Mouse (Mus musculus) limb, embryonic 14.5 days (tissue): ENCODE data around the gene Slc7a6os. TPM values are rescaled to one million over a fixed set of nuclear protein-coding genes. Genes with fewer than 3 reads are reported as not detected.
A peak's percentile ranks its signal among the peaks of the same experiment; 100 is the strongest.

Source experiments
- ATAC-seq: fragments of 200-750 bp; cut with Nextera tagmentation; 2 replicates; pipeline ENCODE4 v1.8.0; 2017; ENCODE audit warnings: low read depth, moderate number of reproducible peaks, moderate TSS enrichment; ENCODE audit not compliant: low FRiP score
- DNase-seq: peaks from one replicate; pipeline ENCODE4 v3.0.0-alpha.2; 2015; ENCODE audit warnings: low spot score
- H3K27ac ChIP-seq: fragments of 300-500 bp; sonication (generic); replicated peaks from 2 replicates; pipeline ENCODE4 v1.5.1; 2014; ENCODE audit warnings: low read depth, mild to moderate bottlenecking, low read length, moderate library complexity, mixed read lengths
- H3K27me3 ChIP-seq: fragments of 300-500 bp; sonication (generic); 2 replicates; pipeline ENCODE4 v1.6.1; 2014; ENCODE audit warnings: low read length, mixed read lengths; ENCODE audit not compliant: control insufficient read depth, insufficient read depth
- H3K36me3 ChIP-seq: fragments of 300-500 bp; sonication (generic); 2 replicates; pipeline ENCODE4 v1.6.1; 2014; ENCODE audit warnings: mild to moderate bottlenecking, low read length, moderate library complexity, mixed read lengths; ENCODE audit not compliant: control insufficient read depth, insufficient read depth
- H3K4me1 ChIP-seq: fragments of 300-500 bp; sonication (generic); 2 replicates; pipeline ENCODE4 v1.6.1; 2014; ENCODE audit warnings: antibody characterized with exemption, low read length, mixed read lengths; ENCODE audit not compliant: control insufficient read depth, insufficient read depth
- H3K4me2 ChIP-seq: fragments of 300-500 bp; sonication (generic); replicated peaks from 2 replicates; pipeline ENCODE4 v1.6.1; 2014; ENCODE audit warnings: low read depth, mild to moderate bottlenecking, low read length, moderate library complexity; ENCODE audit not compliant: severe bottlenecking
- H3K4me3 ChIP-seq: fragments of 300-500 bp; sonication (generic); replicated peaks from 2 replicates; pipeline ENCODE4 v1.5.1; 2014; ENCODE audit warnings: low read length
- H3K9ac ChIP-seq: fragments of 300-500 bp; sonication (generic); 2 replicates; pipeline ENCODE4 v1.6.1; 2014; ENCODE audit warnings: mild to moderate bottlenecking, low read depth, low read length, moderate library complexity; ENCODE audit not compliant: severe bottlenecking
- H3K9me3 ChIP-seq: fragments of 300-500 bp; sonication (generic); 2 replicates; pipeline ENCODE4 v1.6.1; 2016; ENCODE audit warnings: low read length; ENCODE audit not compliant: control insufficient read depth
- POLR2A ChIP-seq: fragments of 200-500 bp; IDR thresholded peaks from 2 replicates; pipeline ENCODE4 v1.8.0; 2012; ENCODE audit warnings: inconsistent platforms, mild to moderate bottlenecking, moderate library complexity, borderline replicate concordance; ENCODE audit not compliant: insufficient read depth, insufficient read length; ENCODE audit errors: extremely low read depth
- WGBS: fragments of 180-500 bp; shearing (Covaris S2); extraction: QIAGEN DNeasy Blood & Tissue Kit; methylation state at CpG from one replicate; pipeline ENCODE4 v1.1.7; 2014; 5-methylcytosine and 5-hydroxymethylcytosine counted together
- polyA plus RNA-seq, 2 experiments: library from polyadenylated mRNA; depleted of rRNA in 1 of 2; stranded (reverse) in 1 of 2; unstranded in 1 of 2; fragments of >200 nt; fragmentation: Nextera tagmentation in 1 of 2; extraction: Ambion mirVana in 1 of 2; gene quantifications; 2 replicates each; pipeline versions ENCODE4 v1.2.1 to v1.2.3; 2012 to 2014

Gene Slc7a6os
- polyA plus RNA-seq, 2 experiments = 32.5 to 52.4 TPM

DNA sequence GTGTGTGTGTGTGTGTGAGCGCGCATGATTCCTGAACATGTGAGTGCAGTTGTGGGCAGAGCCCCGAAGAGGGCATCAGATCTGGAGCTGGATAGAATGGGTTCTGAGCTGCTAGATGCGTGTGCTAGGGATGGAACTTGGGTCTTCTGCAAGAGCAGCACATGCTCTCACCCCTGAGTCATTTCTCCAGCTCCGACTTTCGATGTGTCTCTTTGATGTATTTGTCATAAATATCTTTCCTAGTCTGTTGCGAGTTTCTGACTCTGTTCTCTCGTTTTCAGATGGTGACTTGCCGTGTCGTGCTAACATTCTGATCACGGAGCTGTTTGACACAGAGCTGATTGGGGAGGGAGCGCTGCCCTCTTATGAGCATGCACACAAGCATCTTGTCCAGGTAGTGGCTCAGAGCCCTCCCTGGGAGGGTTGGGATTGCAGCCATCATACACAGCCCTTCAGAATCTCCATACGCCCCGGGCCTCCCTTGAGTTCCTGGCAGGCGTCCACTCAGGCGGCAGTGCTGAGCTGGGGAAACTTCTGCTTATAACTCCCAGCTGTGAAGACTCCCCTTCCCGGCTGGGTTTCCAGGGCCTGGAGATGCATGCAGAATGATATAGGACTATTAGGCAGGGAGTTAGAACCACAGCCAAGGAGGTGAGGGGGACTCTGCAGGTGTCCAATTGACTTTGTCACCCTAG, 24.0 kb upstream of the Slc7a6os start:
- Histone ChIP-seq H3K4me3 (no peak overlapping the region), H3K27ac (no peak overlapping the region), H3K4me2 (no peak overlapping the region), H3K27me3 (no peaks in the 10 kb centered on the region), H3K9me3 (no peaks in the 10 kb centered on the region), H3K9ac (no peak overlapping the region), H3K36me3 (peaks cover 74% of the 10 kb centered on the region), H3K4me1 (no peaks in the 10 kb centered on the region)
- DNase-seq = peak; percentile 4
- 87% methylated on average over 17 of the region's 17 CpGs for WGBS
- no peak for TF ChIP-seq POLR2A
- no peak for ATAC-seq

- DNase-seq = no peak
- 77% methylated on average over 3 of the region's 3 CpGs for WGBS
- H3K9me3 ChIP-seq = no peaks in the 10 kb centered on the region
Observed at GRCm38 (mm10) chr8:106232751-106233150, 22.0 kb upstream of the Slc7a6os start.

DNA sequence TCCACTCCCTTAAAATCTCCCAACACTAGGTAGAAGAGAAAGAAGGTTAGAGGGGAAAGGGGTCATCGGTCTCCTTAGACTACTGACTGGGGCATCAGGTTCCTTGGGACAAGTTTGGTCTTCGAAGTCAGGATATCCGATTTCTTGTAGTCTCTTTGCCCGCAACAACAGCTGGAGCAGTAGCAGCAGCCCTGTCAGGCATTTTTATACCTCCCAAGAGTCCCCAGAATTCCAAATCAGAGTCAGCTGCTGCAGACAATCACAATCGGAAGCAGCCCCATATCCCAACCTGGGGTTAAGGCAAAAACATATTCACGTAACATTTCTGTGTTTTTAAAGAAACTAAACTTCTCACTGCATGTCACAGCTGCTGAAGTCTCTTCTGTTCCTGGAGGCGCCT, 20.8 kb upstream of the Slc7a6os start:
- Histone ChIP-seq H3K4me3 (no peak overlapping the region), H3K36me3 (peaks cover 78% of the 10 kb centered on the region), H3K9me3 (no peaks in the 10 kb centered on the region), H3K4me1 (no peaks in the 10 kb centered on the region), H3K27ac (0 out of 2 replicates have a peak overlapping the region, but pooled peaks have one; percentile 26), H3K9ac (no peak overlapping the region), H3K27me3 (no peaks in the 10 kb centered on the region), H3K4me2 (no peak overlapping the region)
- WGBS = 60% methylated on average over 7 of the region's 7 CpGs
- DNase-seq (peak; percentile 31), ATAC-seq (peak; percentile 68)
- no peak for TF ChIP-seq POLR2A

More at GRCm38 (mm10) chr8:106232751-106233150, 22.0 kb upstream of the Slc7a6os start:
- H3K4me1 ChIP-seq = no peaks in the 10 kb centered on the region
- no peak for ATAC-seq
- peaks cover 79% of the 10 kb centered on the region for H3K36me3 ChIP-seq
- no peak overlapping the region for H3K4me3 ChIP-seq
- no peak overlapping the region for H3K9ac ChIP-seq
- TF ChIP-seq POLR2A = no peak
- H3K27me3 ChIP-seq = no peaks in the 10 kb centered on the region
- no peak overlapping the region for H3K27ac ChIP-seq
- no peak overlapping the region for H3K4me2 ChIP-seq

DNA sequence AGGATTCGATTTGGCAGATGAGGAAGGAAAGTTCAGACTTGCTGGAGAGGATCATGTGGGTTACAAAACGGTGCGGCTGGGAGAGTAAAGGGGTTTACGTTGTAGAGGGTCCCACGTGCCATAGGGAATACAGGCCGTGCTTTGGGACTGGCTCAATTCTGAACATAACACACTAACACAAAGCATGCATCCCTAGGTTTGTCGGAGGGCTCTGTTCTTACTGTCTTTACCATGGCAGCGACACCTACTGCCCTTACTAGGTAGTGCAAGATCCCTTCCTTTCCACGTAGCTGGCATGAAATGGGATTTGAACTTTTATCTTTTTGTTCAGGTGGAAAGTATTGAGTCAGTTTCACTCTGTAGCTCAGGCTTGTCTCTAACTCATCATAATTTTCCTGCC, 15.9 kb upstream of the Slc7a6os start:
- H3K36me3 ChIP-seq = peaks cover 67% of the 10 kb centered on the region

GRCm38 (mm10) chr8:106219620-106220019, 8.9 kb upstream of the Slc7a6os start:
- peaks cover 65% of the 10 kb centered on the region for H3K36me3 ChIP-seq
- H3K27ac ChIP-seq = no peak overlapping the region
- TF ChIP-seq POLR2A = no peak
- no peaks in the 10 kb centered on the region for H3K4me1 ChIP-seq
- DNase-seq (no peak), ATAC-seq (no peak)
- no peaks in the 10 kb centered on the region for H3K9me3 ChIP-seq
- 89% methylated on average over 3 of the region's 3 CpGs for WGBS
- no peak overlapping the region for H3K4me3 ChIP-seq
- H3K4me2 ChIP-seq = no peak overlapping the region
- no peaks in the 10 kb centered on the region for H3K27me3 ChIP-seq
- no peak overlapping the region for H3K9ac ChIP-seq

More for the DNA sequence above, 15.9 kb upstream of the Slc7a6os start:
- no peak overlapping the region for H3K27ac ChIP-seq
- no peak for TF ChIP-seq POLR2A
- no peaks in the 10 kb centered on the region for H3K9me3 ChIP-seq
- no peaks in the 10 kb centered on the region for H3K27me3 ChIP-seq
- 43% methylated on average over 9 of the region's 9 CpGs for WGBS
- H3K4me3 ChIP-seq = no peak overlapping the region
- ATAC-seq (no peak), DNase-seq (peak; percentile 36)
- no peaks in the 10 kb centered on the region for H3K4me1 ChIP-seq
- no peak overlapping the region for H3K9ac ChIP-seq
- H3K4me2 ChIP-seq = no peak overlapping the region
